Mouse (Mus musculus): ENCODE data around the gene Tspo. TPM values are rescaled to one million over a fixed set of nuclear protein-coding genes. Genes with fewer than 3 reads are reported as not detected.

Gene Tspo
- total and polyA plus RNA-seq, 2 experiments from 2014 or later: 205 to 335 TPM

GRCm38 (mm10) chr15:83573606-83574005, 10.2 kb downstream of the Tspo start:
- no peak overlapping the region for H3K4me3 ChIP-seq (ENCODE audit: low read depth, low read length)
- no peak overlapping the region for H3K27ac ChIP-seq (ENCODE audit: low read depth)
- ATAC-seq (ENCODE audit: insufficient read depth, low read depth) (no peak), DNase-seq (ENCODE audit: low spot score) (no peak)
- peaks cover 48% of the 10 kb centered on the region for H3K36me3 ChIP-seq (replicated peaks; ENCODE audit: control insufficient read depth, insufficient read depth, low read length)
- no peak overlapping the region for H3K4me2 ChIP-seq (ENCODE audit: low read depth, low read length)
- H3K4me1 ChIP-seq (ENCODE audit: control insufficient read depth, insufficient read depth): no peaks in the 10 kb centered on the region
- no peak overlapping the region for H3K9ac ChIP-seq (replicated peaks; ENCODE audit: low read depth, low read length)
- no peak for TF ChIP-seq EP300 (IDR thresholded peaks at IDR 0.05; ENCODE audit: low read depth)
- no peak for TF ChIP-seq CTCF (IDR thresholded peaks at IDR 0.05; ENCODE audit: low read depth)
- 93% methylated on average over 12 of the region's 12 CpGs for WGBS
- H3K9me3 ChIP-seq (replicated peaks; ENCODE audit: control insufficient read depth, low read length): no peaks in the 10 kb centered on the region
- no peaks in the 10 kb centered on the region for H3K27me3 ChIP-seq (ENCODE audit: control insufficient read depth, insufficient read depth, low read length)

GRCm38 (mm10) chr15:83574731-83575351, 11.4 kb downstream of the Tspo start:
- H3K4me1 ChIP-seq (ENCODE audit: control insufficient read depth, insufficient read depth): no peaks in the 10 kb centered on the region
- H3K36me3 ChIP-seq (replicated peaks; ENCODE audit: control insufficient read depth, insufficient read depth, low read length): peaks cover 58% of the 10 kb centered on the region
- TF ChIP-seq EP300 (IDR thresholded peaks at IDR 0.05; ENCODE audit: low read depth) (no peak), CTCF (IDR thresholded peaks at IDR 0.05; ENCODE audit: low read depth) (no peak)
- no peak overlapping the region for H3K9ac ChIP-seq (replicated peaks; ENCODE audit: low read depth, low read length)
- no peak overlapping the region for H3K27ac ChIP-seq (ENCODE audit: low read depth)
- ATAC-seq (ENCODE audit: insufficient read depth, low read depth): no peak
- no peak overlapping the region for H3K4me2 ChIP-seq (ENCODE audit: low read depth, low read length)
- H3K9me3 ChIP-seq (replicated peaks; ENCODE audit: control insufficient read depth, low read length): no peaks in the 10 kb centered on the region
- no peak overlapping the region for H3K4me3 ChIP-seq (ENCODE audit: low read depth, low read length)
- 65% methylated on average over 6 of the region's 6 CpGs for WGBS
- no peaks in the 10 kb centered on the region for H3K27me3 ChIP-seq (ENCODE audit: control insufficient read depth, insufficient read depth, low read length)
- no peak for DNase-seq (ENCODE audit: low spot score)

DNA sequence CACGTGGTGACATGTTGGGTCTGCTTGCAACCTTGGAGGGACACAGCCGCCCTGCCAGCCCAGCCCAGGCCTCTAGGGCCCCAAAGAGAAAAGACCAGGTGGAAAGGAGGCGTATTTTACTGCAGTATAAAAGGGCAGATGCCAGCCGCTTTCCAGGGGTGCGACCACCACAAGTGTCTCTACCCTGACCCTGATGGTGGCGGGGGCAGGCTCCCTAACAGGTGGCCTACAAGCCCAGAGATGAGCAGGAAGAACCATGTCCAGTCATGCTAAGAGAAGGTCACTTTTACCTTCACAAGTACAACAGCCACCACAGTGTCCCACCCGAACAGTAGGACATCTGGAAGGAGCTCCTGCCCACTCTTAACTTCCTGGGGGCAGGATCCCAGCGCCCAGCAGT, 12.2 kb downstream of the Tspo start:
- peaks cover 65% of the 10 kb centered on the region for H3K36me3 ChIP-seq (replicated peaks; ENCODE audit: control insufficient read depth, insufficient read depth, low read length)
- ATAC-seq (ENCODE audit: insufficient read depth, low read depth) (no peak), DNase-seq (ENCODE audit: low spot score) (no peak)
- H3K4me2 ChIP-seq (ENCODE audit: low read depth, low read length): no peak overlapping the region
- H3K4me3 ChIP-seq (ENCODE audit: low read depth, low read length): no peak overlapping the region
- 88% methylated on average over 8 of the region's 8 CpGs for WGBS
- no peak overlapping the region for H3K9ac ChIP-seq (replicated peaks; ENCODE audit: low read depth, low read length)
- H3K27me3 ChIP-seq (ENCODE audit: control insufficient read depth, insufficient read depth, low read length): no peaks in the 10 kb centered on the region
- no peak for TF ChIP-seq CTCF (IDR thresholded peaks at IDR 0.05; ENCODE audit: low read depth)
- no peak for TF ChIP-seq EP300 (IDR thresholded peaks at IDR 0.05; ENCODE audit: low read depth)
- no peaks in the 10 kb centered on the region for H3K4me1 ChIP-seq (ENCODE audit: control insufficient read depth, insufficient read depth)
- no peak overlapping the region for H3K27ac ChIP-seq (ENCODE audit: low read depth)
- no peaks in the 10 kb centered on the region for H3K9me3 ChIP-seq (replicated peaks; ENCODE audit: control insufficient read depth, low read length)

GRCm38 (mm10) chr15:83576651-83577050, 13.3 kb downstream of the Tspo start:
- Histone ChIP-seq H3K36me3 (replicated peaks; ENCODE audit: control insufficient read depth, insufficient read depth, low read length) (peaks cover 73% of the 10 kb centered on the region), H3K9ac (replicated peaks; ENCODE audit: low read depth, low read length) (no peak overlapping the region), H3K4me1 (ENCODE audit: control insufficient read depth, insufficient read depth) (no peaks in the 10 kb centered on the region), H3K9me3 (replicated peaks; ENCODE audit: control insufficient read depth, low read length) (no peaks in the 10 kb centered on the region), H3K27me3 (ENCODE audit: control insufficient read depth, insufficient read depth, low read length) (no peaks in the 10 kb centered on the region), H3K4me3 (ENCODE audit: low read depth, low read length) (no peak overlapping the region), H3K27ac (ENCODE audit: low read depth) (no peak overlapping the region), H3K4me2 (ENCODE audit: low read depth, low read length) (no peak overlapping the region)
- no peak for DNase-seq (ENCODE audit: low spot score)
- TF ChIP-seq EP300 (IDR thresholded peaks at IDR 0.05; ENCODE audit: low read depth) (no peak), CTCF (IDR thresholded peaks at IDR 0.05; ENCODE audit: low read depth) (no peak)
- no peak for ATAC-seq (ENCODE audit: insufficient read depth, low read depth)
- 87% methylated on average over 9 of the region's 9 CpGs for WGBS

DNA sequence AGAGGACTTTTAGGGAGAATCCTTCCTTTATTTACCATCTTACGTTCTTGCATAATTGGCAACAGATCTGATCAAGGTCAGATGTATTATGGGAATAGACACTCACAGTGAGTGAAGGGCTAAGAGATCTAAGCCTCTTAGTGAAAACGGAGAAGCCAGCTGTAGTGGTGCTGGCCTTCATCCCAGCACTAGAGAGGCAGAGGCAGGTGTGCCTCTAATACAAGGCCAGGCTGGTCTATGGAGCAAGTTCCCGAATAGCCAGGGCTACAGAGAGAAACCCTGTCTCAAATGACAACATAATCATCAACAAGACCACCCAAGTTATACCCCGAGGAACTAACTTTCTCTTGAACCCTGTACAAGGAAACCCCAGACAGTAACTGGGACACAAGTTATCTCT, 19.5 kb downstream of the Tspo start:
- no peak overlapping the region for H3K4me2 ChIP-seq (ENCODE audit: low read depth, low read length)
- ATAC-seq (ENCODE audit: insufficient read depth, low read depth) (no peak), DNase-seq (ENCODE audit: low spot score) (no peak)
- no peaks in the 10 kb centered on the region for H3K27me3 ChIP-seq (ENCODE audit: control insufficient read depth, insufficient read depth, low read length)
- no peak overlapping the region for H3K9ac ChIP-seq (replicated peaks; ENCODE audit: low read depth, low read length)
- 76% methylated on average over 4 of the region's 4 CpGs for WGBS
- H3K36me3 ChIP-seq (replicated peaks; ENCODE audit: control insufficient read depth, insufficient read depth, low read length): peaks cover 60% of the 10 kb centered on the region
- H3K27ac ChIP-seq (ENCODE audit: low read depth): no peak overlapping the region
- H3K4me3 ChIP-seq (ENCODE audit: low read depth, low read length): no peak overlapping the region
- H3K9me3 ChIP-seq (replicated peaks; ENCODE audit: control insufficient read depth, low read length): peaks cover 5% of the 10 kb centered on the region; the same call in 1 of the 2 replicates
- no peaks in the 10 kb centered on the region for H3K4me1 ChIP-seq (ENCODE audit: control insufficient read depth, insufficient read depth)
- no peak for TF ChIP-seq EP300 (IDR thresholded peaks at IDR 0.05; ENCODE audit: low read depth)
- no peak for TF ChIP-seq CTCF (IDR thresholded peaks at IDR 0.05; ENCODE audit: low read depth)
